Mouse (Mus musculus): ENCODE measurements around the gene Tmem239.
A peak's percentile ranks its signal among the peaks of the same experiment; 100 is the strongest.
"Not testable (repeated sequence)": the region's sequence is repeated elsewhere in the genome, so short reads cannot be mapped to it uniquely, and the experiment has no call there.

Gene Tmem239

GRCm38 (mm10) chr2:130406178-130406577 lies at the start of gene Tmem239:
Gene Tmem239, plus strand, starts transcription at chr2:130406478.
- DNase-seq, result no peak

DNA sequence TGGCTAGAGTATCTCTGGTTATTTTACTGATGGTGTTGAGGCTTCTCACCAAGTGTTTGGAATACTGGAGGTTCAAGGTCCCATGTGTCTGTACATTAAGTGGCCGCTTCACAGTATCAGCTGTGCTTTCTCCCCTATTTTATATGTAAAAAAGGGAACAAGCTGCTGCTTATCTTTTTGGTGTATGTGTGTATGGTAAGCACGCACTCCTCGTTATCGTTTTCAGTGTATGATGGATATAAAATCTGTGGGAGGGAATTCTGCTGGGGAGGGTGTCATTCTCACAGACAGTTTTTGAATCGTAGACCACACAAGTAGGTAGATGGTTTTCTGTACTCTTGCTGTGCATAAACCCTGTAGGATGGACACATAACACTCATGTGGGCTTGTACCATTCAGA lies 48.7 kb upstream of the Tmem239 start:
- DNase-seq, result no peak

DNA sequence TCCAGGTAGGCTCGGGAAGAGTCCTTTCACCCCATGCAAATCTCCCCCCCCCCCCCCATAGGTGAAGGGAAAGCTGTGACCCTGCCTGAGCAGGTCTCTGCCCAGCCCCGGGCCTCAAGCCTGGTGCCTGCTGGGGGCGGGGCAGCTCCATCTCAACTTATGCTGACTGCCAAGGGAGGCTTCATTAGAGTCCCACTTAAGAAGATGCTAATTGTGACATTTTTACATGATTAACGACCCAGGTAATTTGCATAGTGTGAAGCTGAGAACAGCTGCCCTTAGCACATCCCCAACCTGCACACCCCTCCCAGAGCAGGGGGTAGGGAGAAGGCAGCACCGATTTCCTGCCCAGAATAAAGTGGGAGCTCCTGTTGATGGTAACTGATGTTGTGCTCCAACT lies 47.4 kb upstream of the Tmem239 start:
- no peak for DNase-seq

- DNase-seq, result peak; percentile 25
Measured at GRCm38 (mm10) chr2:130362511-130363026, 43.7 kb upstream of the Tmem239 start.

DNA sequence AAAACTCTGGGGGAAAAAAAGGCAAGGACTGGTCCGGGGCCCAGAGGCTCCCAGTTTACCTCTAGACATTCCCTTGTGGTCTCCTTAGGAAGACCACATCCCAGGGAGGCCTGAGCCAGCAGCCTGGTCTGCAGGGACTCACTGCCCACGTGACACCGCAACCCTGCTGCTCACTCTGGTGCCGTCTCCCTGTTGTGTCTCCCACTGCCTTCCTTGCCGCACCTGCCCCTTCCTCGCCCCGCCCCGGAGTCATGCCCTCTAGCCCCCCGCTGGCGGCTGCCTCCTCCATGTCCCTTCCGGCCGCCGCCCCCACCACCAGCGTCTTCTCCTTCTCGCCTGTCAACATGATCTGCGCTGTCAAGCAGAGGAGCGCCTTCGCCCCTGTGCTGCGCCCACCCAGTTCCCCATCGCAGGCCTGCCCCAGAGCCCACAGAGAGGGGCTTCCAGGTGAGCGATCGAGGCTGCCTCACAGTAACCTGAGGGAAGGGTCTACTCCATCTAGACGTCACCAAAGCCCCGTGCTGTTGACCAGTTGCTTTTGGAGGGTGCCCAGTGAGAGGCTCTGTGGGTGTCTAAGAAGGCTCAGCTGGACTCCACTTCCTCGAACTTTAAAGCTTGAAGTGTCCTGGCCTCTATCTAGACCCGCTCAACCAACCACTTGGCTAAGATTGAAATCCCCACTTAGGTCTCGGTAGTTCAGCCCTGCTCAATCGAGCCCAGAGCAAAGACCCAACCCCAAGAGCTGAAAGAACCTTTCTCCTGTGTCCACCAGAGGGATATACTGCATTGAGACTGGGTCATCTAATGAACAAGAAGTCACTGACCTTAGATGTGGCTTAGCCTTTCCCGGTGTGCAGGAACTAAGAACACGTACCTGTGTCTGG lies 40.8 kb upstream of the Tmem239 start:
- DNase-seq, result no peak

GRCm38 (mm10) chr2:130367386-130367785 lies 38.9 kb upstream of the Tmem239 start:
- no peak for DNase-seq

- not testable (repeated sequence) for DNase-seq
Measured at GRCm38 (mm10) chr2:130373026-130373425, 33.3 kb upstream of the Tmem239 start.

DNA sequence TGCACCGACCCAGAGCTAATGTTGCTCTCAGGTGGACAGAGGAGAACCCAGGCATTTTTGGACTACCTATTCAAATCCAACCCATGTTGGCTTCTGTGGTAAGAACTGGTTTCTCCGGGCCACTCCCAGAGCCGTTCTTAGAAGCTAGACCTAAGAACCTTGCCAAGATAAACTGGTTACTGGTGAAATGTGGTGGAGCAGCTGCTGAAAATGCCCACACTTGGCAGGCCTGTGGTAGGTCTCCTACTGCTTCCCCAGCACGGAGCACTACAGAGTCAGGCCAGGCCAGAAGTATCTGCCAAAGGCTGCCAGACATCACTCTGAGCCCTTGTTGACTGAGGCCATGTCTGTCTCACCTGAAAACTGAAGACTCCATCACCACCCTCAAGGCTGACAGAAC lies 31.3 kb upstream of the Tmem239 start:
- DNase-seq, result no peak

GRCm38 (mm10) chr2:130383205-130383604 lies 23.1 kb upstream of the Tmem239 start:
- no peak for DNase-seq

DNA sequence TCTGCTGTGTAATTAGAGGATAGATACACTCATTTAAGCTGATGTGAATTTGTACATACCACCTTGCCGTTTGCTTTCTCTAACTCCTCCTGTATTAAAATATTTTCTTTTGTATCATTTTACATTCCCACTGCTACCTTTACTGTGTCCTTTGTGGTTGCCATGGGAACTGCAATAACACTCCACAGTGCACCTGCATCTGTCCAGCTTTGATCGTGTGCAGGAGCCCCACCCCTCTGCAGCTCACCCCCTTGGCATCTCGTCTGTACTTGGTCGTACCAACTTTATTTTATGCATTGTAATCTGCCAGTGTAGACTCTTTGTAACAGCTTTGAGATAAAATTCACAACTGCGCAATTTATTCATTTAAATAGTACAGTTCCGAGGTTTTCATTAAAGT lies 22.4 kb upstream of the Tmem239 start:
- DNase-seq, result no peak

- no peak for DNase-seq
Measured at GRCm38 (mm10) chr2:130386212-130386611, 20.1 kb upstream of the Tmem239 start.

DNA sequence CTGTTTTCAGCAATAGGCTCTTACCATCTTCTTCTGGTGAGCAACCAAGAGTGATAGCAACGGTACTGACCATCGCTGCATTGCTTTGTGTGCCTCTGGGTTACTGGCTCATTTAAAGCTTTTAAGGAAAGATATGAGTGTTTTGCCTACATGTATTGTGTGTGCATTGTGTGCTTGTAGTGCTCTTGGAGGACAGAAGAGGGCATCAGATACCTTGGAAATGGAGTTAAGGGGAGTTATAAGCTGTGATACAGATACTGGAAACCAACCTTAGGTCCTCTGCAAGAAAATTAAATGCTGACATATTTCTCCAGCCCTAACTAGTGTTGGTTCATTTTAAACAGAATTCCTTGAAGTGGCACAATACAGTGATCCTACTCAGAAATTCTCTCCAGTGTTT lies 17.5 kb upstream of the Tmem239 start:
- DNase-seq, result no peak

DNA sequence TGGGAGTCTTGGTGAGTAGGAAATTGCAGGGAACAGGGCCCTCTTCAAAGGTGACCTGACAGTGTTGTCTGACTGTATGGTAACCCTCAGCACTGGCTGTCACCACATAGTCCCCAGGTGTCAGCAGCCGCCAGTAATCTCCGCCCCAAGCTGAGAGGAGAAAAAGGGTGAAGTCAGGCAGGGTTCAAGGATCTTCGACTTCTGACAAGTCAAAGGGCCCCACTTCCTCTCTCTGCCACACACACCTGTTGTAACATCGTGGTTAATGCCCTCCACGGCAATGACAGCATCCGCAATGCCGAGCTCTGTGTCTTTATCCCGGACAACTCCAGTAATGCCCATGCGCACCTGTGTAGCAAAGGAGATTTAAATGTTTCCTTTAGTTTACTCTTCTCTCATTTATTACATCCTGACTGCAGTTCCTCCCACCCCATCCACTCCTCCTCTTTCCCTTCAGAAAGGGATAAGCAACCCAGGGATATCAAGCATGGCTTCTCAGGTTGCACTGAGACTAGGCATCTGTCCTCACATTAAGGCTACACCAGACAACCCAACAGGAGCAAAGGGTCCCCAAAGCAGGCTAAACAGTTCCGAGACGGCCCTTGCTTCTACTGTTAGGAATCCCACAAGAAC lies 15.2 kb upstream of the Tmem239 start:
- DNase-seq, result no peak

GRCm38 (mm10) chr2:130392836-130393235 lies 13.4 kb upstream of the Tmem239 start:
- DNase-seq, result no peak

DNA sequence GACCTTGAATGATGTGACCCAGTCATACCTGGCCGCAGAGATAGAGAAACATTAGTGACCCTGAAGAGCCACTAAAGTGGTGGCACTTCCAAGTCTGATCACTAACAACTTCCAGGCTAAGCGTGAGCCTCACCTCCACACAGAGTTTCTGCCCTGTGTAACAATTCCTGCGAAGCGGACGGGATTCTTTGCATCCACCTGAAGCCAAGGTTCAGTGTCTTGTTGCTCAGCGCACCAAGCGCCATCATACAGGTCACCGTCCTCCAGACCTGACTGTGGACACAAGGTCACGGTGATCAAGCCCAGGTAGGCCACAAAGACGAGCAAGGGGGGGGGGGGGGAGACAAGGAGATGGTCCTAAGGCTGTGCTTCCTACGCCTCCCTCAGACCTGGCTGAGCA lies 10.6 kb upstream of the Tmem239 start:
- DNase-seq, result no peak

DNA sequence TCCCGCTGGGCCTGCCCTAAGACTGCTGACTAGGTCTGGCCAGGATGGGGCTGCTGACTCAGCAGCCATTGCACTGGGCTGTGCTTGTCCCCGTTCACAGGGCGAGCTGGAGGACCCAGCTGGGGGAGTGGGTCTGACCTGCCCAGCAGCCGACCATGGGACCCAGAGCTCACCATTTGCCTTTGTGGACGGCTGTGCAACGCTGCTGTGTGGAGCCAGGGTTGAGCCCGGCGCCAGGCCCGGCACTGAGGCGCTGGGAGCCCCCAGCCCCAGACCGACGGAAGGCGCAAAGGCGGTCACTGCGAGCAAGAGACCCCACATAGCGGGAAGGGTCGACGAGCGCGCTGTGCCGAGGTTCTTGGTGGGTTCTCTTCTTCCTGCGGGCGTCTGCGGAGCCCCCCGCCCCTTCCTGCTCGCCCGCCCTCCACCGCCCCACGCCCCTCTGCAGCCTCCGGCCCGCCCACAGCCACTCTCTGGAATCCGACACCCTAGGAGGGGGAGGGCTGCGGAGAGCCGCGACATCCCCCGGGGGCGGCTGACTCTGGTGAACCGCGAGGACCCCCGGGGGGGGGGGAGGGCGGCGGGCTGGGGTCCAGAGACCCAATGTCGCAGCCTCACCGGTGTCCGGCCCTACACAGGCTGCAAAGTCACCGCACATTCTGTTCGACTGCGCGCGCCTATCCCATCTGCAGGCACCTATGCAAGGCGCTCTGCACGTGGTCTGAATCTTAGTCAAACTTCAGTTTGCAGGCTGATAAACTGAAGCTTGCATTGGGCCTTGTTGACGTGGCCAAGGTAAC lies 8.9 kb upstream of the Tmem239 start, which contains the start of gene Cpxm1:
Cpxm1 (minus strand) TSS at position 389 of the 800 bp plus-strand sequence.
- no peak for DNase-seq

DNA sequence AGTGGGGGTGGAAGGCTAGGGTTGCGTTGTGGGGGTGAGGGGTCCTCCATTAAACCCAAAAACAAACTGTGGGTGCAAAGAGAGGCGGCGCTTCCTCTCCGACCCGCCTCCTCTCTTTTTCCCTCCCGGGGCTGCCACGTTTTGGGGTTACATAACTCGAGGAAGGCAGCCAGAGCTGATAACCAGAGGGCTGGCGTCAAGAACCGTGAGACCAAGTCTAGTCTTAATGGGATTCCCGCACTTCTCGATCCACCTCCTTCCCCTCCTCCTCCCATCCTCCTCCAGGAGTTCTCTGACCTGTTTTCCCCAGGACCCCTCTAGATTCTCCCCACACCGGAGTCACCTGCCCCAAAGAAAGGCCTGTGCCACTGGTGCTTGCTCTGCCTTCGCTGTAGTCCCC lies 8.2 kb upstream of the Tmem239 start:
- no peak for DNase-seq

- no peak for DNase-seq
Measured at GRCm38 (mm10) chr2:130400046-130400445, 6.2 kb upstream of the Tmem239 start.

- DNase-seq, result no peak
Measured at GRCm38 (mm10) chr2:130401891-130402290, 4.4 kb upstream of the Tmem239 start.

DNA sequence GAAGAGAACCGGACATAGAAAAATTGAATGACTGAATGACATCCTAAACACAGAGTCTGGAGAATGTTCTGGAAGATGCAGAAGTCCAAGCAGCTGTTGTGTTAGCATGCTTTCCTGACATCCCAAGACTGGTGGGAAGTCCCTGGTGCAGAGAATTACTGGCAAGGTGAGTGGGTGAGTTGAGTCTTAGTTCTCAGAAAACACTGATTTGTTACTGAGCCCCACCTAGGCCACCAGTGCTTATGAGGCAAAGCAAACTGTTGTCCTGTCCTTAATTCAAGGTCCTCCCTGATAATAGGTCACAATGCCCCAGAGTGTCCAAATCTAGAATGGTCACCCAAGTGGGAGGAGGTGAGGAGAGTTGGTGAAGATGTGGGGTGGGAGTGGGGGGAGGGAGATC lies 1.3 kb upstream of the Tmem239 start, which contains the start of the genes Gm28372 and 1700020A23Rik:
Gm28372 (plus strand) TSS at position 301 of the 400 bp plus-strand sequence.
1700020A23Rik (plus strand) TSS at position 321 of the 400 bp plus-strand sequence.
- no peak for DNase-seq

GRCm38 (mm10) chr2:130408194-130408593 lies 1.9 kb downstream of the Tmem239 start:
- DNase-seq, result no peak

- peak; percentile 75 for DNase-seq
Measured at GRCm38 (mm10) chr2:130411558-130412495, 5.5 kb downstream of the Tmem239 start.
